Mouse (Mus musculus): ENCODE results near the gene Aldh18a1. TPM values are rescaled to one million over a fixed set of nuclear protein-coding genes. Genes with fewer than 3 reads are reported as not detected.
"Not testable (repeated sequence)": the region's sequence is repeated elsewhere in the genome, so short reads cannot be mapped to it uniquely, and the experiment has no call there.

The Aldh18a1 gene
- polyA plus RNA-seq (2017; shearing (Covaris generic)): 10 to 100 TPM; 30.9 to 48.7 TPM

DNA sequence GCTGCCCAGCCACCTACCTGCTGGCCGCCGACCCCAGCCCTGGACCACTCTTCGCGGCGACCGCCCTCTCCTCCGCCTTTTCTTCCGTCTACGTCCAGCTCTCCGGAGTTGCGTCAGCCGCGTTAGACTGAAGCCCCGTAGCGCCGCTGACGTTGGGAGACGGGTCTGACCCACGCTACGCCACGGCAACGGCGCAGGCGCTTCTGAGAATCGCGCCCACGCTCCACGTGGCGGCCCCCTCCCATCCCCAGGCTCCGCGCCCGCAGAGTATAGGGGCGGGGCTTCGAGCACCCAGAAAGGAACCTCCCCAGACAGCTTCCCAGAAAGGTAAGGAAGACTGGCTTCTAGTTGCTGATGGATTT is at the start of gene Aldh18a1:
Aldh18a1 (minus strand) TSS at position 171 of the 362 bp plus-strand sequence.
- peak; percentile 90 for ATAC-seq

DNA sequence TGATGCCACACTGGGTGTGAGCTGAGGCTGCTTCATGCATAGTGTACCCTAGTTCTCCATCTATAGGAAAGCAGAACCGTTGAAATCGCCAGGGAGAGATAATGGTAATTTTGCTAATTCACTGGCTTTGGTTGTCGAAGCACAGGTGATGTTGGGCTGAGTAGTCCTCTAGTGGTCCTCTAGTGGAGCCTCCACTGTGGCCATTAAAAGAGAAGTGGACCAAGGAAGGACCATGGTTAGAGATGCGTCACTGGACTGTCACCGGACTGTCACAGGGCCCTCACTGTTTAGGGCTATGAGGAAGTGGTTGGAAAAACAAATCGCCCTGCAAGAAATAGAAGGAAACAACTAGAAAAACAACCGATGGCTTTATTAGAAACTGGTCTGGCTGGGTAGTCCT is 49.3 kb upstream of the Aldh18a1 start:
- ATAC-seq: no peak

DNA sequence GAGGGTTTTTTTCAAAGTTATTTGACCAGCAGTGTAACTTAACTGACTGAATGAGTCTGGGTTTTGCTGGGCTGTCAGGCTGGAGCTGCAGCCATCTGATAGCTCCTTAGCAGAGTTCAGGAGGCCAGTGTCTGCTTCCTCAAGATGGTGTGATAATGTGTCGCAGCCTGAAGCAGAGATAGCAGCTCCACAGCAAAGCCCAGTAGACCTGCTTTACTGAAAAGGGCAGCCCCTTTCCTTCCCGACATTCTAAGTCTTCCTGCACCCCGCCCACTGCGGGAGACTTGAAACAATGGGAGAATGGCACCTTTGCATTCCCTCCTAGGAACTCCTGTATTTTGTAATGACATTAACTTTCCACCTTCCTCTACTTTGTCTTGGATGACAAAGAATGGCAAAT is 48.8 kb upstream of the Aldh18a1 start:
- no peak for ATAC-seq

DNA sequence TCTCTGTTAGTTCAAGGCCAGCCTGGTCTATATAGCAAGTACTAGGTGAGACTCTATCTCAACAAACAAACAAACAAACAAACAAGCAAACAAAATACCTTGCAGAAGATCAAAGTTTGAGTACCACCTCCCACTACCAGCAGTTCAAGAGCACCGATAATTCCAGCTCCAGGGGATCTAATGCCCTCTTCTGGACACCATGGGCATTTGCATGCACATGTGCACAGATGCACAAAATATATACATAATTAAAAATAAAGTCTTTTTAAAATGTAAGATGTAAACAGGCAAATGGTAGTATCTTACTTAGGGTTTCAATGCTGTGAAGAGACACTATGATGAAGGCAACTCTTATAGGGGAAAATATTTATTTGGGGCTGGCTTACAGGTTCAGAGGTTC is 44.9 kb upstream of the Aldh18a1 start:
- ATAC-seq: no peak

DNA sequence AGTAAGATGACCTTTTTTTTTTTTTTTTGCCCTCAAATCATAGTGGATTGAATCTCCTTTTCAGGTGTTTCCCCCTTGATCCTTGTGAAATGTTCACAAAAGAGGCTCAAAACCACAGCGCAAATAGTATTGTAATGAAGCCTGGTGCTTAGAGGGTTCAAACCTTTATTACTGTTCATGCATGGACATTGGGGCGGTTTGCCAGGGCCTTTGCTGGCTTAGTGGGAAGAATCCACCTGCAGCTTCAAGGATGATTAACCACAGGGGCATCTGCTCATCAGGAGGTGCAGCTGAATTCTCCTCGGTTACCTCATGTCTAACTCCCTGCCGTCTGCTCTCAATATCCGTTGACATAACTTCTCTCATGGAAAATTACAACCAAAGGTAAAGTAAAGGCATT is 44.4 kb upstream of the Aldh18a1 start:
- no peak for ATAC-seq

DNA sequence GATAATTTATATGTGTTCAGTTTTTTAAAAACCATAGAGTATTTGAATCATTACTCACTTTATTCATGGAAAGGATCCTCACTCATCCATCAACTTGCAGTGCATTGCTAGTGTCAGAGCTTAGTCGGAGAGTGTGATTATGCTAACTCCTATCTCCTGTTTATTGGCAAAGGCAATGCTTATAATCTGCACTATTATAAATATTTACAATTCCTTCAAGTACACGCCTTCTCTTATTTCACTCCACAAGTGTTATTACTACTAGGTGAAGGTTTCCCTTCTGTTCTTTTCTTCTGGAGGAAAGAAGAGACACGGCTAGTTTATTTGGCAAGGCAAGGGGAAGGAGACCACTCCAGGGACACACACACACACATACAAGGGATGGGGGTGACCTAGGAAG is 43.9 kb upstream of the Aldh18a1 start:
- ATAC-seq: no peak

DNA sequence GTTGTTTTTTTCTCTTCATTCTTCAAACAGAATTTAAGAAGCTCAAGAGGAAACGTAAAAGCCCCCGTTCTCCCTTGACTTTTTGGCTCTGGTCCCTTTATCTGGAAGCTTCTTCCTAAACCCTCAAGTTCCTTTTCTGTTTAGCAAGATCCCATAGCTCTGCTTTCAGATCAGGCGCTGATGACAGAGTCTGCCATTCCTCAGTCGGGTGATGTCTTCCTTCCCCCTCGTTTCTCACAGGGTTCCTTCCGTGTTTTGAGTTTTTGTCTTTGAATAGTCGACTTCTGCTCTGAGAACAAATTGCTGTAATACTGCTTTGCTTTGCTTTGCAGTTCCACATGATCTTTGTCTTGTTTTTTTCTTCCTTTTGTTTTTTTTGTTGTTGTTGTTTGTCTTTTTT is 42.3 kb upstream of the Aldh18a1 start:
- ATAC-seq: no peak

DNA sequence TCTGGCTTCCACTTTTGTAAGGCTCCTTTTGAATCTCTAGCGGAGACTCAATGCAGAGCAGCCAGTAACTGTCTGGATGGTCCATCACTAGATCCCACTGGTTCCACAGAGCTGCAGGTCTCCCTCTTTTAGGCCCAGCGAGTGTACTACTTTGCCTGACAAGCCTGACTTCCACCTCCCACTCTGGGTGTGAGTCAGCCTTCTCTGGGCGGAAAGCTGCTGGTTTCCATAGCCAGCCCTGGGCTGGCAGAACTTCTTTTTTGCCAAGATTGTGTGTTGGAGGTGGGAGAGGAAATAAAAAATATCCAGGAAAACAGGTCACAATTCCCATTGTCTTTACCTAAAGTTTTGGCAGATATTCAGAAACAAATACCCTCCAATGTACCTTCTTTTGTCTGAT is 41.8 kb upstream of the Aldh18a1 start:
- ATAC-seq: no peak

DNA sequence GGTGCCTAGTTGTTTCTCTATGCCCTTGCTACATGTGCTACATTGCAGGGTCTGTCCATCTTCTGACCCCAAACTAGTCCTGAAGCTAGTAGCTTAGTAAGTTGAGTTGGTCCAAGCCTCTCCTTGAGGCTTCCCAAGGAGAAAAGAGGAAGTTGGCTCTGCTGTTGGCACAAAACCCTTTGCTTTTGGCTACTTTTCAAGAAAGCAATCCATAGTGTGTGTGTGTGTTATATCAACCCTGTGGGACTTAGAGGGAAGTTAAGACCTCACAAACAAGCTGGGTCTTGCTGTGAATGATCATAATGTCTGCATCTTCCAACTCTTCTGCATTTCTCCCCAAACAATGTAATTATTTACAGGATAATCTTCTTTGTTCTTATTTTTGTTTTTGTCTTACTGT is 40.7 kb upstream of the Aldh18a1 start:
- ATAC-seq: no peak

DNA sequence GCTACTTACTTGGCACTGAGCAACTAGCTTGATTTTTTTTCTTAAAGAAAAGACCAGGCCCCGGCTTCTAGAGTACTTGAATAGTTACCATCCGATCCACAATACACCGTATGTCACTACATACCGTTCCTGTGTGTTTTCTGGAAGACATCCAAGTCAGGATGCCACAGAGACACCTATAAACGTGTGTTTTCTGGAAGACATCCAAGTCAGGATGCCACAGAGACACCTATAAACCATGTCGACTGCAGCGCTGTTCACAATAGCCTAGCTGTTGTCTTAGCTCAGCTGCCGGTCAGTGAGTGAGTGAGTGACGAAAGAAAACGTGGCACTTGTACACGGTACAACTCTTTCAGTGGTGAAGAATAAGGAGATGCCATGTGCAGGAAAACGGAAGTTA is 37.7 kb upstream of the Aldh18a1 start:
- ATAC-seq: no peak

DNA sequence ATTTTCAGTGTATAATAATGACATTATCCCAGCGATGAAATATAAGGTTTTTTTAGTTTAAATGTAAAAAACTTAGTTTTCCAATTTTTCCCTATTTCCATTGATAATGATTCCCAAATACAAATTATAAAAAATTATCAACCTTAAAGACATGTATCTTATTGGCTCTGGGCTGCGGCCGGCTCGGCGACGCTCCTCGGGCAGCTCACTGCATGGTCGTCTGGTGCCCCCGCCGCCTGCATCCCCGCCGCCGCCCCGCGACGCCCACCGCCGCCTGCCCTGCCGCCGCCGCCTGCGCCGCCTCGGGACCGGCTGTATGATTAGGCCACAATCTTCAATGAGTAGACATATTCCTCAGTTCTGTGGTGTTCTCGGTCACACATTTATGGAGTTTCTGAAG is 33.4 kb upstream of the Aldh18a1 start:
- ATAC-seq: not testable (repeated sequence)

DNA sequence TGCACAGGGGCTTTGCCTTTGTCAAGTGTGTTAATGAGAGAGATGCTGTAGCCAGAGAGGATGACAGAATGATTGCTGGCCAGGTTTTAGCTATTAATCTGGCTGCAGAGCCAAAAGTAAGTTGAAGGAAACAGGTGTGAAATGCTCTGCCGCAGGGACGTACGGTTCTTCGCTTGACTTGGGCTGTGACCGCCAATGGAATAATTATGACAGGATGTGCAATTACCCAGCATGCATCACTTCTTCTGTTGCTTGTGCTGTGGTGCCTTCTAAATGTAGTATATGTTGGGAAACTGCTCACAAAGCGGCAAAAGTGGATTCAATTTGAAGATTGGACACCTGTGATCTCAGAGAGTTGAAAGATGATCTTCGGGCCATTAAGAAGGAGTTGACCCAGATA is 27.8 kb upstream of the Aldh18a1 start:
- peak; percentile 42 for ATAC-seq

DNA sequence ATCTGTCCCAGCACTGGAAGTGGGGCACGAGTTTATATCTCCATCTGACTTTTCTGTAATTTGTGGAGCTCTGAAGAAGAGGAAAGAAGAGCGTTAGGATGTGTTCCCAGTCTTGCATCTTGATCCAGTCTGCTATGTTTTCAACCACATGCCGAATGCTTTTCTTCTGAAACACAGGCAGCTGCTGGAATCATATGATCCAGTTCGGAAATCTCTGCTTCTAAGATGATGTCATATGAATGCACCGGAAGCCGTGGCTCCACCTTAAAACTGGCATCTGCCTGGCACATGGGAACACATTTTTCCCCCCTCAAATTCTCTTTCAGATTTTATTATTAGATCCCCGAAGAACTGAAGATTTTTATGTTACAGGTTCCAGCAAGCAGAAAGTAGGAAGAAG is 26.5 kb upstream of the Aldh18a1 start:
- no peak for ATAC-seq

DNA sequence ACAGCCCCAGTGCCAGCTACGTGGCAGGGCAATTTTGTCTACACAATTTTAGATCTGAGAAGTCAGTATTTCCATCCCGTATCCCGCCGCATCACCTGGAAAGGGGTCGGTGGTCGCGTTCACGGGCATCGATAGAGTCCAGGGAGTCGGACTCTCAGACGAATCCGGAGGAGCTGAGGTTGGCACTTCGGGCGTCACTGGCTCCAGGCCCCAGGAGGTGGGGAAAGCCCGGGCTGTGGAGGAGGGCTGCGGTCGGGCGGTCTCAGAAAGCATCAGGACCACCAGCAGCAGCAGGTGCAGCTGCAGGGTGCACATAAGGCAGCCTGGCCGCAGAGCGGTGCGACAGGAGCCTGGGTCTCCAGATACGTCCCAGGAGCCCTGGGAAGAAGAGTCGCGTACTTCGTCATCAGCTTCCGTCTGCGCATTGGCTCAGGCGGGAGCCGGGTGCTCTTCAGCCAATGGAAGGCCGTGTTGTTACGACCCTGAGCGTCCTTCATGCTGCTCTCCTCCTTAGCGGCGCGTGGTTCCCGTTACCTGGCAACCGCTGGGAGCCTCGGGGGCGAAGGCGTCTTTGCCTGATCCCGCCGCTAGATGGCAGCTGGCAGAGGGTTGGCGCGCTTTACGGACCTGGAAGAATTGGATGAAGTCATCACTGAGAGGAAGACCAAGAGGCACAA is 23.7 kb upstream of the Aldh18a1 start, which contains the start of the genes Tctn3 and Entpd1:
Tctn3 (minus strand) TSS at position 404 of the 677 bp plus-strand sequence.
Entpd1 (plus strand) TSS at position 537 of the 677 bp plus-strand sequence.
- peak; percentile 97 for ATAC-seq

DNA sequence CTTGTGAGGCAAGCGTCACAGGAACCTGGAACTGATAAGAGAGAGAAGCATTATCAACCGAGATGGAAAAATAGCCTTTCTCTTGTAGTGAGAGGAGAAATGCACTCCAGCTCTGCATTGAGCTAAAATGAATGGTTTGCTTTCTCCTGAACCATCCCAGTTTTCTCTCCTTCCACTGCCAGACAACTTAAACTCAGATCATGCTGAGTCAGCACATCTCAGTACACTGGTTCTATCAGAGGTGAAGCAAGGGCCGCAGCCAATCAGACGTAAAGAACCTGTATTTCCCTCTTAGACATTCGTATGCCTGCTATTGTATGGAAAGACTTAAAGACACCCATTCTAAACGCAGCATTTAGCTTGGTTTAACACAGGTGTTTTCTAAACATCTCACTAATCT is 19.4 kb upstream of the Aldh18a1 start:
- no peak for ATAC-seq

DNA sequence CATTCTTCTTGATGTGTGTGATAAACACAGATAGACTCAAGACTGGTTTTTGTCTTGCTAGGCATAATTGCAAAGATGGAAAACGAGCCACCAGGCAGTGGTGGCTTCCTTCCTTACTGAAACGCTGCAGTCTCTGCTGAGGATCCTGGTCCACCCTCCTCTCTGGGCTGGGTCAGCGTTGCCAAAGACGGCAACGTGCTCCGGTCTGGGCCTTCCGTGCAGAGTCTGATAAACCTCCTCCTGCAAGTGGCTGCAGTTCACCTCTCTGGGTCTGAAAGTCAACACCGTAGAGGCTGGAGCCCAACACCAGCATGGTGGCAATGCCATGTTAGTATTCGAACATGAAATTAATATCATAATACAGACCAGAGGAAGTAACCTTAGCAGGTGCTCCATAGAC is 16.9 kb upstream of the Aldh18a1 start:
- no peak for ATAC-seq

DNA sequence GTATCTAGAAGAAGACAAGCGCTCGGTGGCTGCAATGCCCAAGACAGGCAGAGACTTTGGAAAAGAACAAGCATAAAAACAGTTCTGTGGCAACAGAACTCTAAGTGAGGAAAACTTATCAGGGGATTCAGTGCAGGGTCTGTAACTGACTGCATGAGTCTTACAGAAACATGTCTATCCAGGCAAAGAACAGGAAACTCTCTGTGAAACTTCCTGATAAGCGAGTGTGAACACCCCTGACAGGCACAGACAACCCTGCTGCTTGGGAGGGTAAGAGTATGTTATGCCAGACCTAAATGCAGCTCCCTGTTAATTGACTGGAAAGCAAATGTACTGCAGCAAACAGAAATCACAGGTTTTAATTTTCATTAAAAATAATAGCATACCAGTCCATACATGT is 13.6 kb upstream of the Aldh18a1 start:
- no peak for ATAC-seq

DNA sequence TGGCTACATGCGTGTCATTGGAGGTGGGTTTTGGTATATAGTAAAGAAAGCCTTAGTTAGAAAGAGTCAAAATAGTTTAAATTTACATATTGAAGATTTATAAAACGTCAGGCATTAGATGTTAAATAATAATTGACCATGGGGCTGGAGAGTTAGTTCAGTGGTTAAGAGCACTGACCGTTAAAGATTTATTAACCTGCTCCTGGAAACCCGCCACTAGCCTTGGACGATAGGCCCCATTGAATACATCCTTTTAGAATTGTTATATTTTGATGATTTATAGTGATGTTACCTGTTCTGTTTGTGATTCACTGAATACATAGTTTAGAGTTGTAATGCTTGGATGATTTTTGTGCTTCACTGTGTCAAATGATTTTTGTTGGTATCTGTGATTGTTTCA is 12.6 kb upstream of the Aldh18a1 start:
- ATAC-seq: not testable (repeated sequence)

DNA sequence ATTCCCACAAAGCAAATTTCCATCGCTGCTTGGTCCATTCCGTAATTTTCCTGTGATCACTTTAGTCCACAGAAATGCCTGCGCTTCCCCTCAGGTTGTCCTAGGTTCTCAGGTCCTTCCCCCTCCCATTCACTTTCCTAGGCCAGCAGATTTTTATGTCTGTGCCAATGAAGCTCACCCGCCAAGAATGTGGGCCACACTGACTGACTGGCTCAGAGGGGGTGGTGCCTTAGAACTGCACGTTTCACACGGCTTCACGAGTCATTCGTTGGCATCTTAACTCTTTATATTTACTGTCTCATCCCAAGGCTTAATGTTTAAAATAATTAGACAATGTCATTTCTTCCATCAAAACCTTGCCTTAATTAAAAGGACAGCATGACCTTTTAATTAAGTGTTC is 7.6 kb upstream of the Aldh18a1 start:
- ATAC-seq: no peak

DNA sequence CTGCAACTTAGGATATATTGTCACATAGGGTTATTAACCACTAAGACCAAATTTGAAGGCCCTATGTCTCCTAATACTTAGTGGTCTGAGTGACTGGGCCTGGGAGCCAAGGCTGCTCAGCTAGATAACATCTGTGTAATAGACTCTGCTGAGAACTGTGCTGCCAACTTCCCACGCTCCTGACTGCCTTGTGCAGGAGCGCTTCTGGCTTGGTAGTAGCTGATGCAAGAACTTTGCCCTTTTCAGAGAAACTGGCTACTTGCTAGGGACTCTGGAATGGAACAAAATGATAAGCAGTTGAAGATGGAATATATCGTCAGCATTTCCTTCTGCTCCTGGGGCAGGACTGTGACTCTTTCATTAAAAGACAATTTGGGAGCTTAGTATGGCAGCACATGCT is 7.0 kb upstream of the Aldh18a1 start:
- ATAC-seq: no peak

DNA sequence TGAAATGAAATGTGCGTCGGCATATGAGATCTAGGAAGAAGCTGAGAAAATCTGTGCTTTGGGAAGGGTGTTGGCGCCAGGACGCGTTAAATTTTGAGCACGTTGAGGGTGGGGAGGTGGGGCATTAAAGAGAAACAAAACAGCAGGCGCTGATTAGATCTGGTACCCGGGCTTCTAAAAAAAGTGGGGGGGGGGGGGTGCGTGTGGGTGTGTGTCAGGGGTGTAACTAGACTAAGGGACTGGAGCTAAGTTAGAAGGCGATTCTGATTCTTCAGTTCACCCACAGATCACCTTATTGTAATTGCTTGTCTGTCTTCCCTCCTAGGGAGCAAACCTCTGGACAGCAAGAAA is 1.2 kb upstream of the Aldh18a1 start:
- ATAC-seq: peak; percentile 17

DNA sequence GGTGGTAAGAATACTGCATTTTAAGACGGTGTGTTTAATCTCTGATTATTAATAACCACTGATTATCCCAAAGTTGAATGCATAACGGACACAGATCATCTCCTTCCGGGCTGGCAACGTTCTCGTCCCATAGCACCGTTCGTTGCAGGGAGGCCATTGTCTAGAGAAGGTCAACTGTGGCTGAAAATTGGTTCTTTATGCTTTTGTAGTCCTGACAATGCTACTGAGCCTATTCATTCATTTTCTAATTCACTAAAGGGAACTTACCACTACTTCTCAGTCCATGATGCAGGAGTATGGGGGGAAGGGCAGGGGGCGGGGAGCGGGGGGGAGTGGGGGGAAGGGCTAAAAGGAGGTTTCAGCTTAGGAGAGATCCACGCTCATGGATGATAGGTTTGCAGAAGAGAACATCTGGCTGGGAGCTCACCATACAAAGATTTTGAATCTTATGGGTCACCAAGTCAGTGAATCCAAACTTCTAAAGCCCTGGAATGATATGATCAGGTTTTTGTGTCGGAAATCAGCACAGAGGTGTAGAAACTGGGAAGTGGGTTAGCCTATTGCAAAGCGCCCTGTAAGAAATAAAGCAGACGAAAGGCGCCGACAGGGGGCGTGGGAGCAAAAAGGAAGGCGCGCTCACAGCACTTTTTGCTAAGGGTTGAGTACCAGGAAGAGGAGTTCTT is 725 bp upstream of the Aldh18a1 start:
- peak; percentile 71 for ATAC-seq

DNA sequence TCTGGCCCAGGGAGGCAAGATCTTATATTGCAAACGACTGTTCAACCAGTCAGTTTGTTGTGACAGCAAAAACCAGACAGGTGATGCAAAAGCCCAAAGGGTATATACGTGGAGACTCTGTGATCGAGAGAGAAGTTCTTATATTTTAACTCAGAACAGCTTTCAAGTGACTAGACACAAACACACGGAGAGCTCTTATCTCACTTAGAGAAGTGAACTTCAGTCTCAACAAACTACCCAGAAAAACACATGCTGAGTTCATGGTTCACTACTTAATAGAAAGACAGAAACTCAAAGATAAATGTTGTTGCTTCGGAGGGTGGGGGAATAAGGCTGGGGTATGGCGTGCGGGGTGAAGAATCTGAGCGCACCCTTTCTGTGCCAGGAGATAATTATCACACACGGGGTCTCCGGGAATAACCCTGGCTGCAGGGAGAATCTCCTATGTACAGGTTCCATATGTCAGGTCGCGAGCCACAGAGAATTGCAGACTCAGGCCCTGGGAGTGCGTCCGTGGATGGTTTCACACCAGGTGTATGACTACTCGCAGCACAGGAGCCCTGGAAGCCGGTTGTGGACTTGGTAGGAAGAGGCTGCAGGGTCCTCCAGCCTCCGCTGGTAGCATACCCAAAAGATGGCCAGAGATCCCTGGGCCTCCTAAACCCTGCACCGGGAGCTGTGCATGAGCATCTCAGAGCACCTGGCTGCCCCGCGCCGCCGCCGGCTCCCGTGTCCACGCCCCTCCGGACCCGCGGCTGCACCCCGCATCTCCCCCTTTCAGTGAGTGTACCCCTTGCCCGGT is 571 bp downstream of the Aldh18a1 start:
- ATAC-seq: peak; percentile 12

DNA sequence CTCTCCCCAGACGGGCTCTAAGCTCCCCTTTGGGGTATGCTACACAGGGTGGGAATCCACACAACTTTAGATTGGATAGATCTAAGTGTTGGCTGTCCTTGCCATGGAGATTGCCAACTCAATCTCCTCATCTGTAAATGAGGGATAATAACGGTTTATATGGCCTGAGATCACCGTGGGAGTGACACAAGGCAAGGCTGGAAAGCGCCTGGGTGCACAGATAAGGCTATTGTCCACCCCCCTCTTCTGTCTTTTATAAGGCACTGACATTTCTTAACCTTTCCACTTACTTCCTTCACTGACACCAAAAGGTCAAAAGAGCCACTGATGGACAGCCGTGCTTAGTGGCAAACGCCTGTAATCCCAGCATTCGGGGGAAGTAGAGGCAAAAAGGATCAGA is 1.4 kb downstream of the Aldh18a1 start:
- ATAC-seq: no peak

Measured in activated CD4-positive, CD25-positive, alpha-beta regulatory T cell, adult 4 months (primary cell).